Mouse (Mus musculus): ENCODE data around the gene Eapp. TPM values are rescaled to one million over a fixed set of nuclear protein-coding genes. Genes with fewer than 3 reads are reported as not detected.

Eapp gene
- total and polyA plus RNA-seq, 2 experiments from 2014 or later = 24.3 to 104 TPM

- H3K36me3 ChIP-seq (ENCODE audit: insufficient read depth, low read length) = peaks cover 8% of the 10 kb centered on the region; the same call in 1 of the 2 replicates
- H3K9me3 ChIP-seq (ENCODE audit: low read length) = no peaks in the 10 kb centered on the region
- no peaks in the 10 kb centered on the region for H3K27me3 ChIP-seq (ENCODE audit: insufficient read depth, low read length)
- H3K4me3 ChIP-seq (ENCODE audit: low read depth, low read length) = peak overlapping the region; percentile 83
- no peak; the same call in none of the 2 replicates for TF ChIP-seq CTCF (IDR thresholded peaks at IDR 0.05)
- peak; percentile 91 for ATAC-seq (ENCODE audit: low FRiP score)
- no peaks in the 10 kb centered on the region for H3K4me1 ChIP-seq (ENCODE audit: insufficient read depth, low read length)
- WGBS = under 1% methylated on average over 32 of the region's 32 CpGs
- peak overlapping the region; percentile 63 for H3K4me2 ChIP-seq (ENCODE audit: low read depth, low read length, poor library complexity, severe bottlenecking)
- peak overlapping the region; percentile 97 for H3K27ac ChIP-seq (ENCODE audit: low read depth, low read length)
- DNase-seq (ENCODE audit: low spot score) = peak; percentile 98
- H3K9ac ChIP-seq (replicated peaks; ENCODE audit: low read length, poor library complexity, severe bottlenecking) = peak overlapping the region; percentile 93
Measured at GRCm38 (mm10) chr12:54696242-54697002, 725 bp upstream of the Eapp start.

DNA sequence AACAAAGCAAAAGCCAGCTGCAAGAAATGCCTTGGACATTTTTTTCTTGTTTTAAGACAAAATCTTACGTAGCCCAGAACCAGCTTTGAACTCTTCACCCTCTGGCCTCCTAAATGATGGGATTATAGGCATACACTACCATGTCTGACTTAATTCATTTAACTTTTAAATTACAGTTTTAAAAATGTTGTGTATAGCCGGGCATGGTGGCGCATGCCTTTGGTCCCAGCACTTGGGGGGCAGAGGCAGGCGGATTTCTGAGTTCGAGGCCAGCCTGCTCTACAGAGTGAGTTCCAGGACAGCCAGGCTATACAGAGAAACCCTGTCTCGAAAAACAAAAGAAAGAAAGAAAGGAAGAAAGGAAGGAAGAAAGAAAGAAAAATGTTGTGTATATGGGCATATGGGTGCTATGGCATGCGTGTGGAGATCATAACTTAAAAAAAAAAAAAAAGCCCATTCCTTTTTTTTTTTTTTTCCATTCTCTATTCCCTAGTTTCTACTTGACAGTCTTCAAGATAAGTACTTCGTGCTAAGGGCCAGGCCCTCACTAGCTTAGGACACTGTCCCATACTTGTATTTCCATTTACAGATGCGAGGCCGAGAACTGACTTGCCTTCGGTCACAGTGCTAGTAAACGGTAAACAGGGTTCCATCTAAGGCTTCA, 718 bp downstream of the Eapp start:
- ATAC-seq (ENCODE audit: low FRiP score) (no peak), DNase-seq (ENCODE audit: low spot score) (no peak)
- Histone ChIP-seq H3K4me3 (ENCODE audit: low read depth, low read length) (peak overlapping the region; percentile 83), H3K4me1 (ENCODE audit: insufficient read depth, low read length) (no peaks in the 10 kb centered on the region), H3K27ac (ENCODE audit: low read depth, low read length) (peak overlapping the region; percentile 97), H3K27me3 (ENCODE audit: insufficient read depth, low read length) (no peaks in the 10 kb centered on the region), H3K36me3 (ENCODE audit: insufficient read depth, low read length) (peaks cover 12% of the 10 kb centered on the region; the same call in 1 of the 2 replicates), H3K4me2 (ENCODE audit: low read depth, low read length, poor library complexity, severe bottlenecking) (peak overlapping the region; percentile 48), H3K9ac (replicated peaks; ENCODE audit: low read length, poor library complexity, severe bottlenecking) (peak overlapping the region; percentile 93), H3K9me3 (ENCODE audit: low read length) (no peaks in the 10 kb centered on the region)
- 38% methylated on average over 12 of the region's 12 CpGs for WGBS
- TF ChIP-seq CTCF (IDR thresholded peaks at IDR 0.05) = no peak

- Histone ChIP-seq H3K4me1 (ENCODE audit: insufficient read depth, low read length) (no peaks in the 10 kb centered on the region), H3K9me3 (ENCODE audit: low read length) (no peaks in the 10 kb centered on the region), H3K9ac (replicated peaks; ENCODE audit: low read length, poor library complexity, severe bottlenecking) (no peak overlapping the region), H3K4me3 (ENCODE audit: low read depth, low read length) (no peak overlapping the region), H3K27me3 (ENCODE audit: insufficient read depth, low read length) (no peaks in the 10 kb centered on the region), H3K36me3 (ENCODE audit: insufficient read depth, low read length) (peaks cover 37% of the 10 kb centered on the region), H3K4me2 (ENCODE audit: low read depth, low read length, poor library complexity, severe bottlenecking) (no peak overlapping the region), H3K27ac (ENCODE audit: low read depth, low read length) (no peak overlapping the region)
- DNase-seq (ENCODE audit: low spot score) (no peak), ATAC-seq (ENCODE audit: low FRiP score) (no peak)
- no peak for TF ChIP-seq CTCF (IDR thresholded peaks at IDR 0.05)
- WGBS = 99% methylated on average over 5 of the region's 5 CpGs
Measured at GRCm38 (mm10) chr12:54689082-54689481, 6.6 kb downstream of the Eapp start.

DNA sequence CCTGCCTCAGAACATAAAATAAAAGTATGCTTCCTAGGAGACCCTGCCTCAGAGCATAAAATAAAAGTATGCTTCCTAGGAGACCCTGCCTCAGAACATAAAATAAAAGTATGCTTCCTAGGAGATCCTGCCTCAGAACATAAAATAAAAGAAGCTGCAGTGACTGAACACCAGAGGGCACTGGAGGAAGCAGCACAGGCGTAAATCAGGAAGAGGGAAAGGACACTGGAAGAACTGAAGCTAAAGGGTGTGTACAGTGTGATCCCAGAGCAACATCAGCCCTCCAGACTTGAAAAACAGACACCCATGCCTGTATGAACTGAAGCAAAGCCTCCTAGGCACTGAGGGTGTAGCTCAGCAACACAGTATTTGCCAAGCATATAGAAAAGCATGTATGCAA, 12.5 kb downstream of the Eapp start:
- no peak overlapping the region for H3K4me2 ChIP-seq (ENCODE audit: low read depth, low read length, poor library complexity, severe bottlenecking)
- no peak overlapping the region for H3K4me3 ChIP-seq (ENCODE audit: low read depth, low read length)
- H3K9me3 ChIP-seq (ENCODE audit: low read length) = no peaks in the 10 kb centered on the region
- peaks cover 24% of the 10 kb centered on the region for H3K36me3 ChIP-seq (ENCODE audit: insufficient read depth, low read length)
- TF ChIP-seq CTCF (IDR thresholded peaks at IDR 0.05) = peak; percentile 70
- H3K27ac ChIP-seq (ENCODE audit: low read depth, low read length) = no peak overlapping the region
- WGBS = 11% methylated on average over 1 of the region's 1 CpGs
- DNase-seq (ENCODE audit: low spot score) = peak; percentile 14
- H3K4me1 ChIP-seq (ENCODE audit: insufficient read depth, low read length) = no peaks in the 10 kb centered on the region
- H3K9ac ChIP-seq (replicated peaks; ENCODE audit: low read length, poor library complexity, severe bottlenecking) = no peak overlapping the region
- no peak for ATAC-seq (ENCODE audit: low FRiP score)
- H3K27me3 ChIP-seq (ENCODE audit: insufficient read depth, low read length) = no peaks in the 10 kb centered on the region

- Histone ChIP-seq H3K36me3 (ENCODE audit: insufficient read depth, low read length) (peaks cover 38% of the 10 kb centered on the region), H3K4me1 (ENCODE audit: insufficient read depth, low read length) (no peaks in the 10 kb centered on the region), H3K27me3 (ENCODE audit: insufficient read depth, low read length) (no peaks in the 10 kb centered on the region), H3K27ac (ENCODE audit: low read depth, low read length) (no peak overlapping the region), H3K9me3 (ENCODE audit: low read length) (no peaks in the 10 kb centered on the region), H3K4me2 (ENCODE audit: low read depth, low read length, poor library complexity, severe bottlenecking) (no peak overlapping the region), H3K4me3 (ENCODE audit: low read depth, low read length) (no peak overlapping the region), H3K9ac (replicated peaks; ENCODE audit: low read length, poor library complexity, severe bottlenecking) (no peak overlapping the region)
- ATAC-seq (ENCODE audit: low FRiP score) = no peak
- no peak for DNase-seq (ENCODE audit: low spot score)
- TF ChIP-seq CTCF (IDR thresholded peaks at IDR 0.05) = no peak
- 97% methylated on average over 9 of the region's 9 CpGs for WGBS
Measured at GRCm38 (mm10) chr12:54676709-54677108, 19.0 kb downstream of the Eapp start.

GRCm38 (mm10) chr12:54675396-54675795, 20.3 kb downstream of the Eapp start:
- H3K27me3 ChIP-seq (ENCODE audit: insufficient read depth, low read length) = no peaks in the 10 kb centered on the region
- no peak overlapping the region for H3K4me2 ChIP-seq (ENCODE audit: low read depth, low read length, poor library complexity, severe bottlenecking)
- TF ChIP-seq CTCF (IDR thresholded peaks at IDR 0.05) = peak; percentile 25; the same call in 1 of the 2 replicates
- WGBS = 94% methylated on average over 4 of the region's 4 CpGs
- no peak overlapping the region for H3K4me3 ChIP-seq (ENCODE audit: low read depth, low read length)
- H3K27ac ChIP-seq (ENCODE audit: low read depth, low read length) = no peak overlapping the region
- ATAC-seq (ENCODE audit: low FRiP score) = no peak
- H3K9me3 ChIP-seq (ENCODE audit: low read length) = no peaks in the 10 kb centered on the region
- DNase-seq (ENCODE audit: low spot score) = no peak
- H3K36me3 ChIP-seq (ENCODE audit: insufficient read depth, low read length) = peaks cover 37% of the 10 kb centered on the region
- H3K9ac ChIP-seq (replicated peaks; ENCODE audit: low read length, poor library complexity, severe bottlenecking) = no peak overlapping the region
- H3K4me1 ChIP-seq (ENCODE audit: insufficient read depth, low read length) = no peaks in the 10 kb centered on the region

All from midbrain, postnatal 0 days (tissue).